Mouse (Mus musculus): ENCODE results near the gene Tmem45a.

DNA sequence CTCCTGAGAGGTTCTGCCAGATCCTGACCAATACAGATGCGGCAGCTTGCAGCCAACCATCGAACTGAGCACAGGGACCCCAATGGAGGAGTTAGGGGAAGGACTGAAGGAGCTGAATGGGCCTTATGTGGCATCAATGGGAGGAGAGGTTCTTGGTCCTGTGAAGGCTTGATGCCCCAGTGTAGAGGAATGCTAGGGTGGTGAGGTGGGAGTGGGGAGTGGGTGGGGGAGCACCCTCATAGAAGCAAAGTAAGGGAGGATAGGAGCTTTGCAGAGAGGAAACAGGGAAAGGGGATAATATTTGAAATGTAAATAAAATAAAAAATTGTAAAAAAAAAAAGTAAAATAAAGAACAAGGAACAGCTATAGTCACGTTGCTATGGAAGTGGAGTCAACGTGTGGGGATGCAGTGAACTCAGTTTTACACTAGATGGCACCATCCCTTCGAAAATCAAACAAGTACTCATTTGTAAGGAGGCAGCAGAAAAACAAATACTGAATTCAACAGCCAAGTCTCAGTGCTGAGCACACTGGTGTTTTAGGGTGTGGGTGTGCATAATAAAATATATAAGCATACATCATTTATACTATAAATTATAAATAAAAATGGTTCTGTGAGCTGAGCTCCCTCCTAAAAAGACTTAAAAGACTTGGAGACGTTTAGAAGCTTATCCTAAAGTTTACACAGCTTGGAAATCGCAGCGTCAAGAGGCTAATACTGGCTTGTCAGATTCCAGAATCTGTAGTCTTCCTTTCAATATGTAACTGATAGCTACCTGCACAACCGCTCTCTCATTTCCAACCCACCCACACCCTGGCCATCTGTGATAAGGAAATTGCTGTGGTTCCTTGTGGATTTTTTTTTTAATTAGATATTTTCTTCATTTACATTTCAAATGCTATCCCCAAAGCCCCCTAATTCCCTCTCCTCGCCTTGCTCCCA is 114.5 kb downstream of the Tmem45a start:
- no peak for TF ChIP-seq POLR2A (IDR thresholded peaks at IDR 0.05; ENCODE audit: borderline replicate concordance, control insufficient read depth, low read depth, low read length)
- TF ChIP-seq CTCF (IDR thresholded peaks at IDR 0.05; ENCODE audit: control insufficient read depth, insufficient read depth, low read length) = no peak

All from bone marrow, adult 2 months (tissue).